Mouse (Mus musculus) gastrocnemius, postnatal 36 days (tissue): Measurements from ENCODE around the gene Bcl7a. TPM values are rescaled to one million over a fixed set of nuclear protein-coding genes. Genes with fewer than 3 reads are reported as not detected.

Experiments used
- DNase-seq, 2 experiments: peaks; one replicate each; pipeline ENCODE4 v3.0.0; 2022
- intact Hi-C: fragments of 180-260 bp; cut with DNase I; formaldehyde crosslinking; loops from one replicate; pipeline ENCODE4 v1.15.1; 2025
- total RNA-seq, 2 experiments: library from RNA; stranded (reverse); gene quantifications; 2 replicates each; pipeline ENCODE4 v1.2.3; 2021

The Bcl7a gene
- total RNA-seq, 2 experiments from 2014 or later, result 6.6 to 10.7 TPM

GRCm38 (mm10) chr5:123398856-123399498 is 55.3 kb downstream of the Bcl7a start:
- no peak for DNase-seq
- intact Hi-C loops, result loop anchor here (5.0 kb wide), 1 partner anchor 33 kb away; no protein-coding TSS in a partner anchor

GRCm38 (mm10) chr5:123404480-123404879 is 60.8 kb downstream of the Bcl7a start:
- intact Hi-C loops, result no loop called here
- DNase-seq, result no peak

GRCm38 (mm10) chr5:123406952-123407351 is 63.3 kb downstream of the Bcl7a start:
- no peak for DNase-seq
- intact Hi-C loops, result loop anchor here (1.0 kb wide), 1 partner anchor 42 kb away; no protein-coding TSS in a partner anchor

GRCm38 (mm10) chr5:123408176-123408575 is 64.5 kb downstream of the Bcl7a start:
- intact Hi-C loops, result no loop called here
- no peak for DNase-seq

DNA sequence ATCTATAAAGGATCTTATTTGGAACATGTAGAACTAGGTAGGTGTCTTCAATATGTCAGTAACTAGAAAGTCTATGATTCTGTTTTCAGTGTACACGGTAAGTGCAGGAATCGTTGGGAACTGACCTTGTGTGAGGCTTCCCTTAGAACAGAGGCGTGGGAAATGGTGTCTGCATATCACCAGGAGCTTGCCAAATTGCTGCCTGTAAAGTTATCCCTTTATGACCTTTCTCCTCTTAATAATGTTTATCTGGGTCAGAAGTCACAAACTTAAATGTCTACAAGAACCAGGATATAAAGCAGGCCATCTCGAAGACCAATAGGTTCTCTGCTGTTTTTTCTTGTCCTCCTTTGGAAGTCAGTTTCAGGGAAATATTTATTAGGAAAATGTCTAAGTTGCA is 68.6 kb downstream of the Bcl7a start:
- intact Hi-C loops, result no loop called here
- DNase-seq, result no peak

- intact Hi-C loops, result no loop called here
Measured at GRCm38 (mm10) chr5:123413866-123414363, 70.3 kb downstream of the Bcl7a start.

GRCm38 (mm10) chr5:123416149-123416548 is 72.5 kb downstream of the Bcl7a start:
- DNase-seq, result no peak
- intact Hi-C loops, result no loop called here

More at GRCm38 (mm10) chr5:123413866-123414363, 70.3 kb downstream of the Bcl7a start:
- DNase-seq, result no peak

DNA sequence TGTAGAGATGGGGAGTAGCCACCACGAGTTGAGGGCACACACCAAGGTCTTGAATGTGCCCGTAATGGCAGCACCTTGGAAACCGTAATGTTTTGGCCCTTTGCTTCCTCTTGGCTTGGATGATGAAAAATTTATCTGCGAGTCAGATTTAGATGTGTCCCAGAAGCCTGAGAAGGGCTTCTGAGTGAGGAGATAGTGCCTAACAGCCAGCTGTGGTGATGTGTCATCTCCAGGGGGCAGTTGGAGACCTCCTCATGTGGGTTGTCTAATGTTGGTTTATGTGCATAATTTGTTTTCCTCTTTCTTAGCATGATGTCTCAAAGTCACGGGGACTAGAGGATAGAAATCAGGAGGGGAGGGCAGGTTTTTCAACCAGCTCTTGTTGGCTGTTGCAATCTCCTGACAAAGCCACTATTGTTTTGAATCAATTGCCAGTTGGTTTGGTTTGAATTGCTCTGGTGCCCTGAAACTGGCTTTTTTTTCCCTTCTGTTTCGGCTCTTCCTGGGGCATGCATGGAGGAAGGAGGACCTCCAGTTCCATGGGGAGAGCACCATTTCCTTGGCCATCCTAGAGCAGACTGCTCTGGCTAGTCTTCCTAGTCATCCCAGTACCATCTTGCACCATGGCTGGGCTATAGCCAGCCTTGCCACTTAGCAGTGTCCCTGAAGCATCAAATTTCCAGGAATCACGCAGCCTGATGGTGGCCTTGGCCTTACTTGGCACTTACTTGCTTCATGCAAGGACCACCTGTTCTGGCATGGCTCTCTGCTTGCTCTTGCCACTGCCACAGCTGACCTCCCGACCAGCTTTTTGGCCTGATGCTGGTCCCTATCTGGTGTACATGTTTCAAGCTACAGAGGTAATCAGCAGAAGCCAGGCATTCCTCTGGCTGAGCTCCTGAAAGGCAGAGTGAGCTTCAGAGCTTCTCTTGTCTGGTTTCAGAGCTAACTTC is 73.2 kb downstream of the Bcl7a start:
- DNase-seq, result peak in 1 of 2 experiments; percentile 57
- intact Hi-C loops, result no loop called here

DNA sequence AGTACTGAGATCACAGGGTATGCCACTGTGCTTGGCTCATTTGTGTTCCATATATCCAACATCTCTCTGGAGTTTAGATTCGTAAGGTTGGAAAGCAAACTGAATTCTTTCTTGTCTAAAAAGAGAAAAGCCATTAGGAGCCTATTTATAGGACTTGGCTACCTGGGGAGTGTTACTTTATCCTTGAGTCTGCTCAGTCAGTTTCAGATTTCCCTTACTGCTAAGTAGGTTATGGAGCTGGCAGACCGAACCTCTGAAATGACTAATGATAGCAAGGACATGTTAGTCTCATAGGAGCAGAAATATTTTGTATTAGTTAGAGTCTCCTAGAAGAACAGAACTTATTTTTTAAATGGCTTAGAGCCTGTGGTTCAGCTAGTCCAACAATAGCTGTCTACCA is 80.3 kb downstream of the Bcl7a start:
- intact Hi-C loops, result no loop called here
- no peak for DNase-seq

Other genes starting within 250 kb of the Bcl7a start
- gene Rhof, start 211.1 kb upstream of the Bcl7a start, total RNA-seq, result under 1 TPM; 0.15 to 0.38 TPM
- gene Setd1b, start 201.6 kb upstream of the Bcl7a start, total RNA-seq, result 10 to 100 TPM in 1 of 2 experiments, 1 to 10 TPM in 1; 7.7 to 13.0 TPM
- gene Psmd9, start 174.4 kb upstream of the Bcl7a start, total RNA-seq, result 10 to 100 TPM; 13.0 to 15.7 TPM
- under 1 TPM in 1 of 2 experiments, not detected in 1; 0.79 TPM for gene Hpd, start 161.1 kb upstream of the Bcl7a start, total RNA-seq
- 1 to 10 TPM in 1 of 2 experiments, under 1 TPM in 1; 0.87 to 2.2 TPM for gene Wdr66, start 91.7 kb upstream of the Bcl7a start, total RNA-seq
- 10 to 100 TPM; 49.7 to 50.7 TPM for gene Mlxip, start 51.0 kb downstream of the Bcl7a start, total RNA-seq
- not detected for gene Lrrc43, start 145.5 kb downstream of the Bcl7a start, total RNA-seq
- gene Il31, start 145.7 kb downstream of the Bcl7a start, total RNA-seq, result not detected
- gene B3gnt4, start 166.6 kb downstream of the Bcl7a start, total RNA-seq, result not detected
- 10 to 100 TPM; 36.1 to 39.0 TPM for gene Diablo, start 180.3 kb downstream of the Bcl7a start, total RNA-seq
- not detected for gene Gm49027, start 181.7 kb downstream of the Bcl7a start, total RNA-seq
- gene Vps33a, start 229.2 kb downstream of the Bcl7a start, total RNA-seq, result 10 to 100 TPM; 28.6 to 31.1 TPM